Mouse (Mus musculus): Measurements from ENCODE around the gene Ehmt2.
"Not testable (repeated sequence)": the region's sequence is repeated elsewhere in the genome, so short reads cannot be mapped to it uniquely, and the experiment has no call there.

Gene Ehmt2

DNA sequence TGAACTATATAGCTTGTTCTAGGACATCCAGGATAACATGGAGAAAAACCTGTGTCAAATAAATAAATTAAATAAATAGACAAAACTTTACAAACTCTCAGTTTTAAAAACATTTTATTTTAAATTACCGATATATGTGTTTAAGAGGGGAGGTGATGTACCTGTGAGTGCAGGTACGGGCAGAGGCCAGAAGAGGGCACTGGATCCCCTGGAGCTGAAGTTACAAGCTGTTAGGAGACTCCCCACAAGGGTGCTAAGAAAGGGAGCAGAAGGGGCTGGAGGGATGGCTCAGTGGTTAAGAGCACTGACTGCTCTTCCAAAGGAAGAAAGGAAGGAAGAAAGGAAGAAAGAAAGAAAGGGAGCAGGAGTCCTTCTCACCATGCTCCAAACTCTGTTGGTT is 6.9 kb upstream of the Ehmt2 start:
- no peak for DNase-seq (ENCODE audit: low spot score in 2 of 2)

DNA sequence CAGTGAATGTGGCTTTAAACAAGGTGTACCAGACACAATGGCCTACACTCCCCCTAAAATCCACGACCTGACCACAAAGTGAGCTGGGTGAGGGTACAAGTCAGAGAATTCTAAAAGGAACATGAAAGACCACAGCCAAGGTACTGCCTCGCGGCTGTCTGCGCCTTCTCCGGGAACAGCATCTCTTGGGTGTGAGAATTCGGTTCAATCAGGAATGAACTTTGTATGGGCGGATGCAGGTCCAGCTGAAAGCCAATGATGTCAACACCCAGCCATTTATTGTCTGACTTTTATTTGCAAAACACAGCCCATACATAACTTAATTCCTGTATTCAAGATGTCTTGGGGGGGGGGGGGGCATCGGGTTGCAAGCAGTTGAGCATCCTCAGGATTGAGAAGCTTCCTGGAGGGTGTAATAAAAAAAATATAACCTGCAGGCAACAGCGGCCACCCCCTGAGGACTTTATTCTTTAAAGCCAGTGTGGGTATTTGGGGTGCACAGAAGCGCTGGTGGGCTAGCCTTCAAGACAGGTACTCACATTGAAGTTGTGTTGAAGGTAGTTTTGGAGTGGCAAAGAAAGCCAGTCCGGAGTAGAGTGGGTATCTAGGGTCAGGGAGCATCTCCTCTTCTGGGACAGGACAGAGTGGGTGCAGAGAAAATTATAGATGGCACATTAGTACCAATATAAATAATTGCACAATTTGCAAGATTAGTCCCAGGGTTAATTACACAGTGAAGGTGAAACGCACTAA is 5.0 kb upstream of the Ehmt2 start:
- no peak for DNase-seq (ENCODE audit: low spot score in 2 of 2)

DNA sequence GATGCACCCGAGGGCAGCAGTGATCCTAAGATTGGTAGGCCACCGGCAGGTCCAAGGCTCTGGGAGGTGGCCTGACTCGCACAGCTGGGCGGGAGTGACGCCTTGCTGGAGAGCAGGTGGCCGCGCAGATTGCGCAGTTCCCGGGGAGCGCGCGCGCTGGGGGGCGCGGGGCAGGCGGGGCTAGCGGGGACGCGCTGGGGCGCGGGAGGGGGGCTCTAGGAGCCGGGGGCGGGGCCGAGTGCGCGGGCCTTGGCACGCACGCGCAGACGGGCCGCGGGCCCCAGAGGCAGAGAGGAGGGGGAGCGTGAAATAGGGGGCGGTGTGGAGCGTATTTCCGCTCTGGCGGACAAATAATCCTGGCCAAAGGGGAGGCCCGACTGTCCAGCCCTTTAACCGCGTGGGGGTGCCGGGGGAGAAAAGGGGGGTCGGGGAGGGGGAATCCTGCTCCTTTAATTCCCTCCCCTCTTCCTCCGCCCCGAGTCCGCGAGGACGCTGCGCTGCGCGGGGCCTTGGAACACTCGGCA is 4.1 kb upstream of the Ehmt2 start:
- DNase-seq (ENCODE audit: low spot score in 2 of 2) = peak; percentile 93 to 95

DNA sequence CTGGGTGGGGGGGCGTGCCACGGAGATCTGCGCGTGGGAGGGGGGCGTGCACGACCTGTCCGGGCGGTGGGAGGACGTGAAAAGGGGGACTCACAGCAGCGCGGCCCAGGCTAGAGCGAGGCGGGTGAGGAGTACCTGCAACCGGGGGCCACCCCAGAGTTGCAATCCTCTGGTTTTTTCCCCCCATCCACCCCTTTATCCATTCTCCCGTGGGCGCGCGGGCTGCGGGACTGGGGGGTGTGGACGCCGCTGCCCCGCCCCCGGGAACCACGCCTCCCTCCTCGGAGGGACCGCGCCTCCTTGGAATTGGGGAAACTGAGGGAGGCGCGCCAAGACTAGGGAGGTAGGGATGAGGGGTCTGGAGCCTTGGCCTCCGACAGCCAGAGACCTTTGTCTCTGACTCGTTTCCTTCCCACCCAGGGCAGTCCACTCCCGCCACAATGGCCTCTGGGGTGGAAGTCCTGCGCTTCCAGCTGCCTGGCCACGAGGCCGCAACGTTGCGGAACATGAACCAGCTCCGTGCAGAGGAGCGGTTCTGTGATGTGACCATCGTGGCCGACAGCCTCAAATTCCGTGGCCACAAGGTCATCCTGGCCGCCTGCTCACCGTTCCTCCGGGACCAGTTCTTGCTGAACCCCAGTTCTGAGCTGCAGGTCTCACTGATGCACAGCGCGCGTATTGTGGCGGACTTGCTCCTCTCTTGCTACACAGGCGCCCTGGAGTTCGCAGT is 3.3 kb upstream of the Ehmt2 start:
- peak; percentile 43 to 52 for DNase-seq (ENCODE audit: low spot score in 2 of 2)

DNA sequence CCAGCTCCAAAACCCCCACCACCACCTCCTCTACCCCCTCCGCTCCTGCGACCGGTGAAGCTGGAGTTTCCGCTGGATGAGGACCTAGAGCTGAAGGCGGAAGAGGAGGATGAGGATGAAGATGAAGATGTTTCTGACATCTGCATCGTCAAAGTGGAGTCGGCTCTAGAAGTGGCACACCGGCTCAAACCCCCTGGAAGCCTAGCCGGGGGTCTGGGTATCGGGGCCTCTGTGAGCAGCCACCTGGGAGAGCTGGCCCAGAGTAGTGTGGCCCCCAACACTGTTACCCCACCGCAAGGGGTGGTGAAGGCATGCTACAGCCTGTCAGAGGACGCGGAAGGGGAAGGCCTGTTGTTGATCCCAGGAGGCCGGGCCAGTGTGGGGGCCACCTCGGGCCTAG is 2.5 kb upstream of the Ehmt2 start:
- no peak for DNase-seq (ENCODE audit: low spot score in 2 of 2)

DNA sequence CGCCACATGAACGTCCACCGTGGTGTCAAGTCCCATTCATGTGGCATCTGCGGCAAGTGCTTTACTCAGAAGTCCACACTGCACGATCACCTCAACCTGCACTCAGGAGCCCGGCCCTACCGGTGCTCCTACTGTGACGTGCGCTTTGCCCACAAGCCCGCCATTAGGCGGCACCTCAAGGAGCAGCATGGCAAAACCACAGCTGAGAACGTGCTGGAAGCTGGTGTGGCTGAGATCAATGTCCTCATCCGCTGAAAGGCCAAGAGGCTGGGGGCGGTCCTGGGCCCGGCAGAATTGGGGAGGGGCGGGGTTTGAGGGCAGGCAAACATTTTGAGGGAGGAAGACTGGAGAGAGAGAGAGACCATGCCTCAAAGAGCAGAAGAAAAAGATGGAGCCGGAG is 1.9 kb upstream of the Ehmt2 start:
- no peak for DNase-seq (ENCODE audit: low spot score in 2 of 2)

DNA sequence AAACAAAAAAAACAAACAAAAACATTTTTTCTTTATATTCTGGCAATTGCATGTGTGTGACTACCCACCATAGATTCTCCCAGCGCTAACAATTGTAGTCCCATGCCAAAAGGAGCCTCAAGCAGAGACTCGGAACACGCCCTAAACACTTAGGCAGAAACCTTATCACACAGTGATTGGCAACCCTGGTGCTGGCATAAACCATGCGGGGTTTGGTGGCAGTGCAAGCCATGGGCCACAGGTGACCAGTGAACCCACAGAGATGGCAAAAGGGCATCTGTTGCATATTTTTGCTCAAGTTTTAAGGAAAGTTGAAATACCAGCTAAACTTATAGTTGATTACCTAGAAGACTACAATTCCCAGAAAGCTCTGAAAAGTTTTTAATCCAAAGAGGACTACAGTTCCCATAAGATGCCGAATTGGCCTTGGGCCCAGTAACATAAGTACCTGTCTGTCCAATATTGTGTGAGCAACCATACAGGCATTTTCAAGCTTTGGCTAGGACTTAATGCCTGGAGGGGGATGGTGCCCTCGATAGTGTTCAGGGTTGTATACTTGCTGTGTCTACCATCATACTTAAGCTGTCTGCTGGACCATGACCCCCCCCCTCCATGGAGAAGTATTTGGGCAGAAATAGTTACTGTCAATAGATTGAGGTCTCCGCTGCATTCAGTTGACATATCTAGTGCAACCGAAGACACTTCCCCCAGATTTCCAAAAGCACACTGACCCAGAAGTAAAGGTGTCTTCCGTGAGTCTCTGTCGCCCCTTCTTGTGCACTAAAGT is 703 bp upstream of the Ehmt2 start:
- no peak for DNase-seq (ENCODE audit: low spot score in 2 of 2)

DNA sequence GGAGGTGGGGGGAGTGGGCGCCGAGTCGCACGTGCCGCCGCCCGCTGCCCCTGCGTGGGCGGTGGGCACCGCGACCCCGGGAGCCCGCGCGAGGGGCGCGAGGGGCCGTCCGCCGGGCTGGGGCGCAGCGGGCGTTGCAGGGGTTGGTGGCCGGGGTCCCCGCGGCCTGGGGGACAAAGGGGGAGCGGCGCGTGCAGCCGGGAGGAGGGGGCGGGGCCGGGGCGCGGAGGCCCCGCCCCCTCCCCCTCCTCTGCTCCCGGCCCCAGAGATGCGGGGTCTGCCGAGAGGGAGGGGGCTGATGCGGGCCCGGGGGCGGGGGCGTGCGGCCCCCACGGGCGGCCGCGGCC is 410 bp downstream of the Ehmt2 start:
- DNase-seq (ENCODE audit: low spot score in 2 of 2) = no peak

DNA sequence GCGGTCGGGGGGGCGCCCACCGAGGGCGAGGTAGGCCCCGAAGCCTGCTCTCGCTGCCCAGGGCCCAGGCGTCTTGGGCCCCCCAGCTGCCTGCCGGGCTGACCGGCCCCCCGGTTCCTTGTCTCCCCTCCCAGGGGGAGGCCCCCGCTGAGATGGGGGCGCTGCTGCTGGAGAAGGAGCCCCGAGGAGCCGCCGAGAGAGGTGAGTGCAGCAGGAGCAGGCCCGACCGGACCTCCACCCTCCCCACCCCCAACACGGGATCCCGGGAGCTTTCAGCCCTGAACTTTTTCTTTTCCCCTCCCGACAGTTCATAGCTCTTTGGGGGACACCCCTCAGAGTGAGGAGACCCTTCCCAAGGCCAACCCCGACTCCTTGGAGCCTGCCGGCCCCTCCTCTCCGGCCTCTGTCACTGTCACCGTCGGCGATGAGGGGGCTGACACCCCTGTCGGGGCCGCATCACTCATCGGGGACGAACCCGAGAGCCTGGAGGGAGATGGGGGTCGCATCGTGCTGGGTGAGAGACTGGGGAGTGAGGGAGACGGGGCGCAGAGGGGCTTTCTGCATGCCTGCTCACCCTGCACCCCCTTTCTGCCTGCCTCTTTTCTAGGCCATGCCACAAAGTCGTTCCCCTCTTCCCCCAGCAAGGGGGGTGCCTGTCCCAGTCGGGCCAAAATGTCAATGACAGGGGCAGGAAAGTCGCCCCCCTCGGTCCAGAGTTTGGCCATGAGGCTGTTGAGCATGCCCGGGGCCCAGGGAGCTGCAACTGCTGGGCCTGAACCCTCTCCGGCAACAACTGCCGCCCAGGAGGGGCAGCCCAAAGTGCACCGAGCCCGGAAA is 1.0 kb downstream of the Ehmt2 start:
- peak in 1 of 2 experiments; percentile 37 for DNase-seq (ENCODE audit: low spot score in 2 of 2)

DNA sequence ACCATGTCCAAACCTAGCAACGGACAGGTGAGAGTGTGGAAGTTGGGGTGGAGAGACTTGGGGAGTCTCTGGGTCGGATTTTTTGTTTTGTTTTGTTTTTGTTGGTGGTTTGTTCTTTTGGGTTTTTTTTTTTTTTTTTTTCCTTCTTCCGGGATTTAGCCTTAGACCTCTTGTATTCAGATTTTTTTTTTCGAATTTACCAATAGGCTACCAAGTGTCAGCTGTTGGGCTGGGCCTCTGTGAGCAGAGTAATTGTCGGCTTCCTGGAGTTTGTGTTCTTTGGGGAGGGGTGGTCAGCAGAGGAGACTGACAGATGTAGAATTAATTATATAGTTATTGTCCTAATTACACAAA is 1.6 kb downstream of the Ehmt2 start:
- no peak for DNase-seq (ENCODE audit: low spot score in 2 of 2)

DNA sequence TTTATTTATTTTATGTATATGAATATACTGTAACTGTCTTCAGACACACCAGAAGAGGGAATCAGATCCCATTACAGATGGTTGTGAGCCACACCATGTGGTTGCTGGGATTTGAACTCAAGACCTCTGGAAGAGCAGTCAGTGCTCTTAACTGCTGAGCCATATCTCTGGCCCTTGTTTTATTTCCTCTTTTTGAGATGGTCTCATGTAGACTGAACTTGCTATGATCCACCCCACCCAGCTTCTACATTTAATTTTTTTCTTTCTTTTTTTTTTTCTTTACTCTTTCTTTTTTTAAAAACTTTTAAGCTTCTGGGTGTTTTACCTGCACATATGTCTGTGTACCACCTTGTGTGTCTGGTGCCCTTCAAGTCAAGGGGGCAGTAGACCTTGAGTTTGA is 2.6 kb downstream of the Ehmt2 start:
- DNase-seq (ENCODE audit: low spot score in 2 of 2) = not testable (repeated sequence)

DNA sequence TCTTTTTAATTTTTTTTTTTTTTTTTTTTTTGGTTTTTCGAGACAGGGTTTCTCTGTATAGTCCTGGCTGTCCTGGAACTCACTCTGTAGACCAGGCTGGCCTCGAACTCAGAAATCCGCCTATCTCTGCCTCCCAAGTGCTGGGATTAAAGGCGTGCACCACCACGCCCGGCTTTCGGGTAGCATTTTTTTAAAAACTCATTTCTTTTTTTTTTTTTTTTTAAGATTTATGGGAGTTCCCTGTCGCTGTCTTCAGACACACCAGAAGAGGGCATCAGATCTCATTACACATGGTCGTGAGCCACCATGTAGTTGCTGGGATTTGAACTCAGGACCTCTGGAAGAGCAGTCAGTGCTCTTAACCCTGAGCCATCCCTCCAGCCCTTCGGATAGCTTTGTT is 3.7 kb downstream of the Ehmt2 start:
- not testable (repeated sequence) for DNase-seq (ENCODE audit: low spot score in 2 of 2)

DNA sequence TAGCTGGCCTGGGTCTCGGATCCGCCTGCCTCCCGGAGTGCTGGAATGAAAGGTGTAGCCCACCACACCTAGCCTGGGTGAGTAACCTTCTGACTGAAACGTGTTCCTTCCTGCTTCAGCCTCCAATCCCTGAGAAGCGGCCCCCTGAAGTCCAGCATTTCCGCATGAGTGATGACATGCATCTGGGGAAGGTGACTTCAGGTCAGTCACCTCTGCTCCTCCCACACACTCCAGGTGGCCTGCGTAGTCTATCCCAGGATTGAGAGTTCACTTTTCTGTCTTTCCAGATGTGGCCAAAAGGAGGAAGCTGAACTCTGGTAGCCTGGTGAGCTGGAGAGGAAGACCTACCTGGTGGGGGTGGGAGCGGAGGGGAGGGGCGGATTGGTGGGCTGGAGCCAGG is 4.6 kb downstream of the Ehmt2 start:
- DNase-seq (ENCODE audit: low spot score in 2 of 2) = no peak

DNA sequence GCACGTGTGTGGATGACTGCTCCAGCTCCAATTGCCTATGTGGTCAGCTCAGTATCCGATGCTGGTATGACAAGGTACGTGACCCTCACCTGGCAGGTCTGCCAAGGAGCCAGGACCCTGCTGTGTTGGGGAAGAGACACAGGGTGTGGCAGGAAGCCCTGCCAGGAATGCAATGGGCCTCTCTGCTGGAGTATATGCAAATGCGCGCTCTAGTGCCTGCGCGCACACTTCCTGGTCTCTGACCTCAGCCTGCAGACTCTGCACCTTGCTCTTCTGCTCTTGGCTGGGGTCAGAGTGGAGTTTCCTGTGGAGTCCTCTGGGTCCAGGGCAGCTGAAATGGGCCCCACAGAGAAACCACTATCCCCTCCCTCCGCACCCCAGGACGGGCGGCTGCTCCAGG is 12.7 kb downstream of the Ehmt2 start:
- no peak for DNase-seq (ENCODE audit: low spot score in 2 of 2)

DNA sequence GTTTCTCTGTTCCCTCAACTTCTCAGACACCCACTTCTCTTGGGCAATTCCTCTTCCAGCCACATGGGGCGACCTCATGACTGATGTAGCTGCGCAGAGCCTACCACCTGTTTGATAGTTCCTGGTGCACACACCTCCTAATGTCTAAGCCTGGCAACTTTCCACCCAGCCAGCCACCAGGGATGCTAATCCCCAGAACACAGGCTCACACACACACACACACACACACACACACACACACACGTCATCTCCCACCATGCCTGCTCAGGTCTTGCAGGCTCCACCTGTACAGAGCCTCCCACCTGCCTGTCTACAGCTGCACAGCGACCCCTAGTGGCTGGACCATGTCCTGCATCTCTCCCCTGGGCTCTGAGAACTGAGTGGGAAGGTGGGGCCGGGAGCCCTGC is 13.7 kb downstream of the Ehmt2 start:
- DNase-seq (ENCODE audit: low spot score in 2 of 2) = peak; percentile 50 to 77

DNA sequence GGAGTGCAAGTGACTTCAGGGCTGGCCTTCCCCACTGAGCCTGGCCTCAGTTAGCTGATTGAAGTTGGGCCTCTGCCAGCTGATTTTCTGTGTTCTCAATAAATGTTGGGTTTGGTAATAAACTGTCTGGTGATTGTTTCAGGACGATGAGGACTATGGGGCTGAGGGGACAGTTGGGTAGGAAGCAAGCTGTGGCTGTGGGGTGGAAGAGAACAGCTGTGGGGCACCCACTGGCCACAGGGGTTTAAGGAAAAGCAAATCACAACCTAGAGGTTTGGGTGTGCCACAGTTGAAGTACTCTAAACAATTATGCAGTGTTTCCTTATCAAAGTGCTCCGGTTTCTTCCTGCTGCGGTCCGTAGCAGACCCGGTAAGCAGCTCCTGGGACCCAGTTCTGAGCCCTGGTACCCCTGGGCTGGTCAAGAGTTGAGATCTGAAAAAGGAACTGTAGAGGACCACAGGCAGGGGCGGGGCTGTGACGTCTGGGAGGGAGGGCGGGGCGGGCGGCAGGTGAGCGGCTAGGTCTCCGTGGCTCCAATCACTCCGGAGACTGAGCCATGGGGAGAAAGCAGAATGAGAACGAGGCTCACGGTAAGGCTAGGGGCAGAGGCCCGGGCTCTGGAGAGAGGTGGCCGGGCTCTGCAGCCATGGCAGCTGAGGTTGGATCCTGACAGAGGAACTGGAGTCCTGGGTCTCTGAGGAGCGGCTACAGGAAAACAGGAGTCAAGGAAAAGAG is 15.8 kb downstream of the Ehmt2 start, which contains the start of gene Slc44a4:
Gene Slc44a4 (plus strand): TSS at position 537 of the 736 bp plus-strand sequence.
- no peak for DNase-seq (ENCODE audit: low spot score in 2 of 2)

DNA sequence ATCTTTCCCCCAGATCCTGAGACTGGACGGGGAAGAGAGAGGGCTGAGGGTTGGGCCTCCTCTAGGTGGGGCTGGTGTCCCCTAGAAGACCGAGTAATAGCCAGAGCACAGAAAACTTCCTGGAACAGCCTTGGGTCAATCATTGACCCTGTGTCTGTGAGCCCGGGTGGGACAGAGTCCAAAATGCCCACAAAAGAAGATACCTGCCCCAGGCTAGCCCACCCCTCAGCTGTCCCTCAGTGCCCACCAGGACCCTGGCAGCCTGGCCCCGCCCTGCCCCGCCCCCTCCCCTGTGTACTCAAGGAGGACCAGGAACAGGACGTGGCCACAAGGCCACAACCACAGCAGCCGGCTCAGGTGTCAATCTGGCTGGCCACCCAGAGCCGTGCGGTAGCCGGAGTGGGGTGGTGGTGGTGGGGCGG is 17.2 kb downstream of the Ehmt2 start:
- no peak for DNase-seq (ENCODE audit: low spot score in 2 of 2)

DNA sequence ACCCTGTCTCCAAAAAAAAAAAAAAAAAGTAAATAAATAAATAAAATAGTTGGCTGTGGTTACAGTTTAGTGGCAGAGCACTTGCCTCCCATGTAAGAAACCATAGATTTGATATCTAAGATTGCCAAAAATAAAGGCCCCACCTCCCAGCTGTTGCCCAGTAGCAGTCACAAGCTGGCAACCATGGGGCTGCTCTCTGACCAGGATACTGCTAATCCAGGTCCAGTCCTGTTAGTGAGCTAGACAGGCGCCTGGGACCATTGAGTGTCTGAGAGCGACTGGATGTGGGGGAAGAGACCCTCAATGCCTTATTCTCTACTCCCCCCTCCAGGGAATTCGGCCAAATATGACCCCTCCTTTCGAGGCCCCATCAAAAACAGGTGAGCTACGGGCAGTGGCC is 18.0 kb downstream of the Ehmt2 start:
- no peak for DNase-seq (ENCODE audit: low spot score in 2 of 2)

DNA sequence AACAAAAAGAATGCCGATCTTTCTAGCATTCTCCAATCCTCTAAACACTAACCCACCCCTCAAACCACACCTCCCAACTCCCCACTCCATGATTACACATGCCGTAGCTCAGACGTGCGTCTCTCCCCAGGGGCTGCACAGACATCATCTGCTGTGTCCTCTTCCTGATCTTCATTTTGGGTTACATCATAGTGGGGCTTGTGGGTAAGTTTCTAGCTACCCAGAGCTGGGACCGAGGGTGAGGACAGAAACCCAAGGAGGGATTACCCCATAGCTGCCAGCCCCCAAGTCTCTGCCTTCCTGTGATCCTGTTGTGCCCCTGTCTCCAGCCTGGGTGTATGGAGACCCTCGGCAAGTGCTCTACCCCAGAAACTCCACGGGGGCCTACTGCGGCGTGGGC is 18.9 kb downstream of the Ehmt2 start:
- DNase-seq (ENCODE audit: low spot score in 2 of 2) = no peak

DNA sequence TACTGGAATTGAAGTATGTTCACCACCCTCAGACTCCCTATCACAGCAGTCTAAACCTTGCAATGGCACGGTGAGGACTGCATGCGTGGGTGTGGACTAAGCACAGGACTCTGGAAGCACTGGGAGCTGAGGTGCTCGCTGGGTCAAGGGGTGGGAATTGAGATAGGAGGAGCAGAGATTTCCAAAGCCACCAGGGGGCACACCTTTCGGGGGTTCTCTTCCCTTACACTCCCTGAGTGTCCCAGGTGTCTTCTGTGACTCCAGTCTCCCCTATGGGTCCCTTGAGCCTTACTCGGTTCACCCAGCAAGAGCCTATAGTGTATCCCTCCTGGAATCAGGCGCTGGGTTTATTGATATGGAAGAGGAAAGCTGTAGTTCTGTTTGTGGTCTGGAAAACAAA is 24.7 kb downstream of the Ehmt2 start:
- DNase-seq (ENCODE audit: low spot score in 2 of 2) = no peak

DNA sequence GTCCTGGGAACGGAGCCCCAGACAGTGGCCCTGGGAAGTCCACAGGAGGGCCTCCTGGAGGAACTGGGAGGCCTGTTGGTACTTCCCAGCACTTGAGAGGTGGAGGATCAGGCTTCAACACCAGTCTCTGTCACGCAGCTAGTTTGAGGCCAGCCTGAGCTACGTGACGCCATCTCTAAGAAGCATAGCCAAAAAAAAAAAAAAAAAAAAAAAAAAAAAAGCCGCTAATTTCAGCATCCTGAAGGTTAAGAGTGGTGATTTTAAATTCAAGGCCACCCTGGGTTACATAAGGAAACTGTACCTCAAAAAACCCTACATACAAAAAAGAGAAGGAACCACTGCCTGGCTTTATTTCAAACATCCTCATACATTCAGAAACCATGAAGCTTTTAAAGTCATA is 26.0 kb downstream of the Ehmt2 start:
- no peak for DNase-seq (ENCODE audit: low spot score in 2 of 2)
